Mouse (Mus musculus) telencephalon, adult 2 months (tissue): ENCODE measurements around the gene B3glct.
A peak's percentile ranks its signal among the peaks of the same experiment; 100 is the strongest.

Experiments used
- DNase-seq: peaks from one replicate; pipeline ENCODE4 v3.0.0-alpha.2; 2011; ENCODE audit warnings: low read depth, low spot score

The B3glct gene

GRCm38 (mm10) chr5:149678100-149678989 is at the start of gene B3glct:
Gene B3glct (plus strand): TSS chr5:149678230.
- no peak for DNase-seq

GRCm38 (mm10) chr5:149634409-149635035 is 43.5 kb upstream of the B3glct start:
- no peak for DNase-seq

DNA sequence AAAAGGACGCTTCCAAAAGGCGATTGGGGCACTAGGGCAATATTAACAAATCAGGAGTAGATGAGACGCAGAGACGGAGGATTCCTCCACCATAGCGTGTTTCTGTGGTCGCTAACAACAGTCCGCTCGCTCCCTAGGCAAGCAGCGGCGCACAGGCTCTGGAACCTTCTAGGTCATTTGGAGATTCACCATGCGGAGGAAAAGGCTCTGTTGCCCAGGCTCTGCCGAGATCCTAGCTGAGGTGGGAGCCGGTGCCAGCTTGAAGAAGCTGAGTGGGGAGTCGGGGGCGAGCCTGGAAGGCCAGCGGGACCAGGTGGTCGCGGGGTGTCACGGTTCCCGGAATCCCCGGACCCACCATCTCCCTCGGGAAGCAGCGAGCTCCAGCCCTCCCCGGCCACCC is 42.5 kb upstream of the B3glct start:
- no peak for DNase-seq

GRCm38 (mm10) chr5:149636075-149636920 is 41.7 kb upstream of the B3glct start, which contains the start of gene Hsph1:
Gene Hsph1 (minus strand): TSS chr5:149636376.
- peak; percentile 99 for DNase-seq

DNA sequence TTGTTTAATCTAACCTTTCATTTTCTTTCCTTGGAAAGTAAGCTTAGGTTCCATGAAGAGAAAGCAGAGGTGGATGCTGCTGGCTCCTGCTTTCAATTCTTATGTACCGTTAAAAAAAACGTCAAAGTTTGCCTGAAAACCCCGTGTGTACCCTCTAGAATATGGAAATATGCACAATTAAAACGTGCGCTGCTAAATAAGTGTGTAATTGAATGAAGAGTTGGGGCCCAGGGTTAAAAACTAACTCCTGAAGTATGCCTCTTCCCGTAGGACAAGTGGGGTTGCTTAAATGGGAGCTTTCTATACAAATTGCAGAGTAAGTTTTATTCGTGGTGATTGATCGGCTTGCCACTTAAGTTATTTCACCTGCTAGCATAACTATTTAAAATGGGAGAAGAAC is 40.7 kb upstream of the B3glct start:
- DNase-seq, result no peak

DNA sequence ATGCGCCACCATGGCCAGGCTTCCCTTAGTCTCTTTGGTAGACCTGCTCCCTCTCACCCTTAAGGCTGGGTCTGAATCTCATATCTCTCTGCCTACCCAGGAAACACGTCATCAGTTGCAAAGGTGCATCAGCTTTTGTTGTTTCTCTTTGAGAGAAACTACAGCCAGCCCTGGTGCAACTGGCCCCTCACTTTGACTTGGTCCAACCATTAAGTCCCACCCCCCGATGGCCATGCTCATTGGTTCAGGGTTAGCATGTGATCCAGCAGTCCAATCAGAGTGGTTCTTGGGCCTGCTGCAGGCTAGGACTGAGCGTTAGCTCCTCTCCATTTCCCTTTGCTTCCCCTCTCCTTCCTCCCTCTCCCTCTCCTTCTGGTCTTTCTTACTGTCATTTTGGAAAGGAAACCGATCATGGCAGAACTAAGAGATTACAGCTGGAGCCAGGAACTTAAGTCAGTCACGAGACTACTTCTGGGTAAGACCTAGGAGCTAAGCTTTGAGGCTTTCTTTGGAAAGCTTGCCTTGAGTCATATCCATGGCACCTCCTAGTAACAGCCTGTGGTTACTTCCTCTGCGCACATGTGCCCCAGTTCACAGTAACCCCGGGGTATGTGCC is 36.6 kb upstream of the B3glct start:
- no peak for DNase-seq

DNA sequence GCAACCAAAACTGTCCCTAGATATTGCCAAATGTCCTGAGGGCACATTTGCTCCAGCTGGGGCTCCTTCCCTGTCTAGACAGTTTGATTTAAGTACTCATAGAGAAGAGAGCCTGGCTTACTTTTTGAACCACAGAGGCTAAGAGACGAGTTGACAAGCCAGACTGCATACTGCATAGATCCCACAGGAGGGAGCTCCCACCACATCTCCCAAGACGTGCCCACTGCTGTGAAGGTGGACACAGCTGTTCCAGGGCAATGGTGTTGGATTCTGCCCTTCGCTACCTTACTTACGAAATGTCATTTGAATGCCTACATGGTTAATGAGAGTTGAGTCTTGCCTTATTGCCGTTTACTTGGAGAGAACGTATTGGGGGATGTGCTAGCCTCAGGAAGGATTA is 35.7 kb upstream of the B3glct start:
- DNase-seq, result no peak

DNA sequence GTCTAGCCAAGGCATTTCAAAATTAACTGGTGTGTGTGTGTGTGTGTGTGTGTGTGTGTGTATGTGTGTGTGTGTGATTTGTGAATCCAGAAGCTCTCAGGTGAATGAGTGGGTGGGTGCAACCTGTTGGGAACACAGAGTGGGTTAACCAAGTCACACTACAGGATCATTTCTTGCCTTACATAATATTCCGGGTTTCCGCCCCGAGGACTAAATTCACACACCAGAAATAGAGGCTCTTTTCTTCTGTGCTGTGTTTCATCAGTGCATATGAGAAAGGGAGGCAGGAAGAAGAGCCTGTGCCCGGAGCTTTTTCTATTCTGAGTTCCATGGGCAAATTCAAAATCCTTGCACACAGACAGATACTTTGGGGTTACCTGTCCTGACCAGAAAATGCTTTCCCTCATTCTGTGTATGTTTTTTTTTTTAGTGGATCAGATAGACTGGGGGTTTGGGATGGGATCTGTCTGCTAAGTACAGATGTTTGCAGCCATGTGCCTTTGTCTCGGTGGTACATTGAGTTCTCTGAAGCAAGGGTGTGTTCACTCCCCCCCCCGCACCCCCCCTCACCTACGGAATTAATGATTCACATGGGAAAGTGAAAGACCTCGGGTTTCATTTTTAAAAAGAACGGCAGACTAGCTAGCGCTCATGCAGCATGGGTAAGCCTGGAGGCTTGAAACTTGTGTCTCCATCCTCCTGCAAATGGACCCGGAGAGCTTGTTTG is 35.1 kb upstream of the B3glct start:
- peak; percentile 69 for DNase-seq

DNA sequence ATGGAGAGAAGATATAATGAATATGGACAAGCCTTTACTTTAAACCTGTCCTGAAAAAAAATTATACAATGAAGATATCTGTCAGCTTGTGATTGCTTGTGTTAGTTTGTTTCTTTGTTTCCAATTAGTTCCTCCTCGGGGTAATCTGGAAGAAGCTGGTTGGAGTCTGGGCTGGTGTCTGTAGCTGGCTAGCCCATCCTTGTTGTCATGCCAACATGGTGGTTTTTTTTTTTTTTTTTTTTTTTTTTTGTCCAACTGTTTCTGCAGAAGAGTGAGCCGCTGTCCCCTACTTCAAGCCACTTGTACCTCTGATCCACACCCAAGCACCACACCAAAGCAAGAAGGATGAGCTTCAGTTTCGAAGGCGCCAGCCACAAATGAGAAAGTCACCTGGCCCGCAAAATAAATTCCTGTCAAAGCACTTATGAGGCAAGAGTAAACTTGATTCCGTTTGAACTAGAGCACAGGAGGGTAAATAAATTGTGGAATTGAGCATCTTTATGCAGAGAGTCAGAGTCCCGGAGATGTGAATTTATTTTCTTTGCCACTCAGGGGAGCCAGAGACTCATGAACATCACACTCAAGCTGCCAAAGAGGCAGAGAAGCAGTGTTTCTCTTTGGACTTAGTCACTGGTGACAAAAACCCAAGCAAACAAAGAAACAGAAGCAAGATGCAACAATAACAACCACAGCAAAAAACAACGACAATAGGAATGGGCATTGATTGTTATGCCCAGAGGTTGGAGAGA is 30.5 kb upstream of the B3glct start:
- peak; percentile 40 for DNase-seq

DNA sequence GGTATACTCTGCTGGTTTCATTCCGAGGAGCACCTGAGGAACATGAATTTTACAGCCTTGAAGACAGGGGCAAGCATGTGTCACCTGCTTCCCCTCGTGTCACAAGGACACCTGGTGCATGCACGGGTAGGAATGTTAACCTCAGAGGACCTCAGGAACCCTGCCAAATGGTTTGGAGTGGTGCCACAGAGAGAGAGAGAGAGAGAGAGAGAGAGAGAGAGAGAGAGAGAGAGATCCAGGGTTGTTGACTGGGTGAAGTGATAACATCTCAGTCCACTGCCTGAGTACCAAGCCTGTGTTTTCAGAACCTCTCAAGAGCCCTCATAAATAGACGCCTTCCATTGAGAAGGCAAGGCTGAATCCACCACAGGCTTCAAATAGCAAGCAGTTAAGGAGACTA is 29.8 kb upstream of the B3glct start:
- DNase-seq, result no peak

DNA sequence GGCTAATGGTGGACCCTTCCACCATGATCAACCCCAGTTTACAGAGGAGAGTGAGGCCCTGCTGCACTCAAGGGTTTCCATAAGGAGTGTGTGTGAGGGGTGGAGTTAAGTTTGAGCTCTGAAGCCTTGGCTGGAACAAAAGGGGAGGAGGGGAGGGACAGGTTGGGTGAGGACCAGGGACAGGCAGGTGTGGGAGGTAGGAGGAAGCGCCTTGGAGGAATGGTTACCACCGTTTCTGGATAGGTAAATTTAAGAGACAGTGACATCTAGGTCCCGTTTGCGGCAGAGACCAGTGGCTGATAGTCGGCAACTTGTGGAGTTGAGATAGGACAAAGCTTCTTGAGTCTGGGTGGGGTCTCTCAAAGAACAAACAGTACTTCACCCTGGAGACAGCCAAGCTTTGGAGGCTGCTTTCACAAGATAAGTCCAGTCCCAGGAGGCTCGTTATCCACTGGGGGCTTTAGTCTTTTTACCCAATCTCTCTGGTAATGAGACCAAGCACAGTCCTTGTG is 29.1 kb upstream of the B3glct start:
- no peak for DNase-seq

DNA sequence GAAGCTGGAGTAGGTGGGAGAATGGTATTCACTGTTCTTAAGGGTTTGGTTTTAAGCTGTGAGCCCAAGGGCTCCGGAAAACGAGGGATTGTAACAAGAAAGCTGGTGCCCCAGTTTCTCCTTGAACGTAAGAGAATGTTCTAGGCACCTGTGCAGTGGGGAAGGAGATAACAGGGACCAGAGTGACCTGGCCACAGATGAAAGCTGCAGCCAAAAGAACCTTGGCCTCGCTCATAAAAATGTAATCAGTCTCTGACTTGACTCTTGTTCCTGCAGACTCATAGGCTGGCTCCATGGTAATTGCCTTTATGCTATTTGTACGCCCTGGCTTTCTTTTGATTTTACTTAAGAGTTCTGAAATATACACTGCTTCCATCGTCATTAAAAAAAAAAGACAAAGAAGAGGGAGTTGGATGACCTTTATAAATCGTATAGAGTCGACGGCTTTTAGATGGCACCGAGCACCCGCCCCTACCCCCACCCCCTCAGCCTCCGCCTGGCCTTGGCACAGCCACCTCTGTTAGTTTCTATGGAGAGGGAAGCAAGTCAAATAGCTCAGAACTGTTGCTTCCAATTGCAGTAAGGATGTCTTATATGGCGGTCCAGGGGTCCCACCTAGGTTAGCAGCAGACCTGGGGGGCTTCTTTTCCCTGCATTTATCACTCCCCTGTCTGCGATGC is 28.4 kb upstream of the B3glct start:
- no peak for DNase-seq

- DNase-seq, result no peak
Observed at GRCm38 (mm10) chr5:149650179-149650553, 27.9 kb upstream of the B3glct start.

- DNase-seq, result no peak
Observed at GRCm38 (mm10) chr5:149655636-149656035, 22.4 kb upstream of the B3glct start.

DNA sequence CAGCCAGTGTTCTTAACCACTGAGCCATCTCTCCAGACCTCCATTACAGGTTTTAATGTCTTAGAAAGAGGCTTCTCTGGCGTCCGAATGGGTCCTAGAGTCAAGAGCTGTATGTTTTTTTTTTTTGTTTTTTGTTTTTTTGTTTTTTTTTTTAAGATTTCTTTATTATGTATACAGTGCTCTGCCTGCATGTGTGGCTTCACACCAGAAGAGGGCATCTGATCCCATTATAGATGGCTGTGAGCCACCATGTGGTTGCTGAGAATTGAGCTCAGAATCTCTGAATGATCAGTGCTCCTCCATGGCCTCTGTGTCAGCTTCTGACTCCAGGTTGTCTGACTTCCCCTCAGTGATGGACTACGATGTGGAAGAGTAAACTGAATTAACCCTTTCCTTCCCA is 20.0 kb upstream of the B3glct start:
- DNase-seq, result no peak

DNA sequence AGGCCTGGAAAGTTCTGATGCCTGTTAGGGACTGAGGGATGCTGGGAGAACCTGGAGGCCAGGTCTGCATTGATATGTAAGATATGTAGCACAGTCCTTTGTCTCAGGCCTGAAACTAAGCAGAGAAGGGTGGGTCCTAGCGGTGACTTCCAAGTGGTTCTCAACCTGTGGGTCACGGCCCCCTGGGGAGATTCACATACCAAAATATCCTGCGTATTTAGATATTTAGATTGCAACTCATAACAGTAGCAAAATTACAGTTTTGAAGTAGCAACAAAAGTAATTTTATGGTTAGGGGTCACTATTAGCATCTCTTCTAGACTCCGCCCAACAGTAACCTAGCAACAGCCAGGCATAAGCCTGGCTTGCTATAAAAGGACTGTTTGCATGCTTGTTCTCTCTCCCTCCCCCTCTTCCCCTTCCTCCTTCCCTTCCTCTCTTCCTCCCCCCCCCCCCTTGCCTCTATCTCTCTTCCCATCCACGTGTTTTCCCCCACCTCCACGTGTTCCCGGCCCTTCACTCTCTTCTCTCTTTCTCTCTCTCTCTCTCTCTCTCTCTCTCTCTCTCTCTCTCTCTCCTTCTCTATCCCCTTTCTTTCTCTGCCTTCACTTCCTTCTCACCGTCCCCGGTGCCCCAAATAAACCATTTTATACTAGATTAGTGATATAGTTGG is 19.2 kb upstream of the B3glct start:
- DNase-seq, result no peak

DNA sequence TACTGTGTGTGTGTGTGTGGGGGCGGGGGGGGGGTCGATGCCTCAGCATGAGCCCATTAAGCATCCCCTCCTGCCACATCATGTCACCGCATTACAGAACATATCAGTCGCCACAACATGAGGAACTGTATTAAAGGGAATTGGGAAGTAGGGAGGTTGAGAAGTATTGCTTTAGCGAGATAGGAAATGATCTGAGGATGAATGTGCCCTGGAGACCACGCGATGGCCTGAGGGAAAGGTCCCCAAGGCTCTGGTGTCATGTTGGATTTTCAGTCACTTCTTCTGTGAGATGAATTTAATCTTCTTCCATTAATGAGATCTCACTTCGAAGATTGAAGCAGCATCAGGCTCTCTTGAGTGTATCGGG is 18.6 kb upstream of the B3glct start:
- DNase-seq, result no peak

DNA sequence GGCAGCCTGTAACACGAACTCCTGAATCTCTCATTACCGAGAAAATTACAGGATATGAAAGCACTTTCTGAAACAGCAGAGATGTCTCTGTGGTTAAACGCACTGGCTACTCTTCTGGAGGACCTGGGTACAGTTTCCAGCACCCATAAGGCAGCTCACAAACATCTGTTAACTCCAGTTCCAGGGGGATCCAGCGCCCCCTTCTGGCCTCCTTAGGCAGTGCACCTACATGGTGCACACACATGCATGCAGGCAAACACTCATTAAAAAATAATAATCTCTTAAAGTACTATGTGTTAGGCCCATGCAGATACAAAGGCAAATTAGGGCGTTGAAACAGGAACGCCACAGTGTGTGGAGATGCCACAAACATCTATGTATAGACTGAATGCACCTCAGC is 16.6 kb upstream of the B3glct start:
- no peak for DNase-seq

DNA sequence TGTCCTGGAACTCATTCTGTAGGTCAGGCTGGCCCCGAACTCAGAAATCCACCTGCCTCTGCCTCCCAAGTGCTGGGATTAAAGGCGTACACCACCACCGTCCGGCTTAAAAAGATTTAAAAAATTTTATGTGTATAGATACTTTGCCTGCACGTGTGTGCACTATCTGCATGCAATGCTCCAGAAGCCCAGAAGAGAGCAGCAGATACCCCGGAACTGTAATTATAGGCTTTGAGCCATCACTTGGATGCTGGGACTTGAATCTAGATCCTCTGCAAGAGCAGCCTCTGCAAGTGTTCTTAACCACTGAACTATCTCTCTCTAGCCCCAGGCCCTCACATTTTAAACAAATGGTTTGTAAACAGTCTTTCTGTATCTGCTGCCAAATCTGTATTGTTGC is 15.1 kb upstream of the B3glct start:
- DNase-seq, result no peak
